Mouse (Mus musculus) granulocyte monocyte progenitor cell, adult 5-6 weeks (primary cell): ENCODE measurements at regions not wholly inside any gene's neighbourhood (a gene's known extent, or its start where the extent isn't known, plus 50 kb on each side); places are given as distances from the start of the nearest gene placed in this dataset.

ENCODE experiments used
- ATAC-seq: replicated peaks from 2 replicates; pipeline ENCODE4 v1.8.0; 2016; ENCODE audit warnings: mild to moderate bottlenecking, moderate TSS enrichment, inconsistent platforms; ENCODE audit not compliant: poor library complexity, severe bottlenecking

DNA sequence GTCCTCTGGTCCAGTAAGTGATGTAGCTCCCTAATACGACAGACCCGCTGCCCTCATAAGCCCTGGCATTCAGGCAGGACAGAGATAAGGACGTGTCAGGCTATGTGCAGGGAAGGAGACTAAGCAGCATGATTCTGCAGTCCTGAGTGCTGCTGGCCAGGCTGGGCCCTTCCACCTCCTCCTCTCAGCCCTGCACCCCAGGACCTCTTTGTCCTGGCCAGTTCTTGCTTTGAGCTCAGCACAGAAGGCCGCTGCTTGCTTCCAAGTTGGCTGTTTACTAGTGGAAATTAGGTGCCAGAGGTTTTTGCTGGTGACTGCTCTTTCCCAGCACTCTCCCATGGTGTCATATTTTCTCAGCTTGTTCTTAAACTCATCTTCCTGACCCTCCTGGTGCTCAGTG, 249.3 kb upstream of the Tnp1 start:
- no peak for ATAC-seq

DNA sequence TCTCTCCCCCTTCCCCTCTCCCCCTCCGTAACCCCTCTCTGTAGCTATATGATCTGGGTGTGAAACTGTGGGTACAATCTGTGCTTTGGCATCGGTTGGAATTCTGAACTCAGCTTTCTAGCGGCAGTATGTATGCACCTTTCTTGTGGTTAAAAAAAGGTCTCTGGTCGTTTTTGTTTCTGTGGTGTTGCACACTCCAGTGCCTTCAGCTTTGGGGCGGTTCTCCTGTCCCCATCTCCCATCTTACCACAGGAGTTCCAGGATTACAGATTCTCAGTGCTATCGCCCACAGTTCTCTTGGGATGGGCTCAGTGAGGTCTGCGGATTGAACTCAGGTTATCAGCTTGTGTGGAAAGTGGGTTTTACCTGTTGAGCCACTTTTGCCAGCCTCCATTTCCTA, 248.5 kb upstream of the Tnp1 start:
- ATAC-seq = no peak

DNA sequence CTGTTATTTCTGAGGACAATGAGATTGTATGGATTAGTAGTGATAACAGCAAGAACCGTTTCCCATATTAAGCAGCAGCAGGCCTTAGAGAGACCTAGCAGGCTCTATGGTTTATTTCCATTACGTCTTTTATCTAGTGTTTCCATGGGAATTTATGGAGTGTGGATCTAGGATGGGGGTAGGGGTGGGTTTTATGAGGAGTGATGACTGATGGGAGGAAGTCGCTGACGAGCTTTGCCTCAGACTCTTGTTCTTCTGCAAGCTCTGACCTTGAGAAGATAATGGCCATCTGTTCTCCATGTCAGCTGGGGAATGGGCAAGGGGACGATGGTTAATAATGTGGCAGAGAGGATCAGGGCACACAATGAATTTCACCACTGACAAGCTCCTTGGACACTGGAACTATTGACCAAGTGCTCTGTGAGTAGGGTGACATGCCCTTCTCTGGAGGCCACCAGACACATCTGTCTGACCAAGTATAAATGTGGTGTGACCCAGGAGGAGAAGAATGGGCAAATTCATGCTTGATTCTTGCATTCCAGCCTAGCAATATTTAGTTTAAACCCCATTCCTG, 243.9 kb upstream of the Tnp1 start:
- ATAC-seq = no peak

DNA sequence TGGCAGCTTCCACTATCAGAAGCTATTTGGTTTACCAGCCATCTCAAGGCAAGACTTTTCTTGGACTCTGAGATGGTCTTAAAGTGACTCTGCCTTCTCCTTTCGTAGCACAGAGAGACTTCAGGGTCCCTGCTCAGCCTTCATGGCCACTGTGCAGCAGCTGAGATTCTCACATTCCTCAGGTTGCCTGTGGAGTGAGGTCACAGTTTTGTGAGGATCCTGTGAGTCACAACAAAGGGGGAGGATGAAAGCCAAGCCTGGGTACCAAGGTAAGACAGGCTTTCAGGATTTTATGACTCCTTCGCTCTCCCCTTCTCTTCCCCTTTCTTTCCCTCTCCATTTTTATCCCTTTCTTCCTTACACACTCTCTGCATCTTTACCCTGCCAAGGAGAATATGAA, 241.6 kb upstream of the Tnp1 start:
- no peak for ATAC-seq

DNA sequence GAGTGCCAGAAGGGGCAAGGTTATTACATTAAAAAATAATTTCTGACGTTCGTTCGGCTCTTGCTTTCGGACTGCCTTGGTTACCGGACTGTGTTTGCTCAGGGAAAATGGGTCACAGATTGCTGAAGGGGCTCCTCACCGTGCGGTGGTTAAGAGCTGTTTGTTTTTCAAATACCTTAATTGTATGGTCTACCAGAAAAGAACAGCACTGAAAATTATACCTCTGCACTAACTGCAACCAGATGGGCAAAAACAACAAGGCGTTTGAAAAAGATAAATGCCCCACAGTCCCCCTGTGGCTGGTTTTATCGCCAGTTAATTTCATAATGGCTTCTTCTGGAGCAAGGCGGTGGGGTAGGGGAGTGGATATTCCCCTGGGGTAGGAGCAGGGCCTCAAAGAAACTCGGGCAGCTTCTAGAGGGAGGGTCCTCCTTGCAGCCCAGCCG, 236.2 kb upstream of the Tnp1 start:
- ATAC-seq = no peak

DNA sequence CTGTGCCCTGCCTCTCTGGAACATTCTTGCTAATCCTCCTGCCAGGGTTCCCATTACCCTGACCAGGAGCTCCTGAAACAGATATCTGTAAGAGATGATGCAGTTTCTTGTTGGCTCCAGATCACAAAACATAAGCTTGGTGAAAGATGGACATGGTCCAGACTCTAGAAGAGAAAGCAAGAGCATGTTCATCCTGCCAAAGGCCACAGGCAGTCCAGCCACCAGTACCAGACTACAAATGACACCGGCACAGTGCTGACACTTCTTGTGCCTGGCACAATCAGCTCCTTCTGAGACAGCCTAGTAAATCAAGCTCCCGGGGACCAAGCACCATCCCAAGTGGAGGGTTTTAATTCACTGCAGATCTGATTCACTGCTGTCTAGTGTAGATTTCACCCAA, 228.3 kb upstream of the Tnp1 start:
- no peak for ATAC-seq

DNA sequence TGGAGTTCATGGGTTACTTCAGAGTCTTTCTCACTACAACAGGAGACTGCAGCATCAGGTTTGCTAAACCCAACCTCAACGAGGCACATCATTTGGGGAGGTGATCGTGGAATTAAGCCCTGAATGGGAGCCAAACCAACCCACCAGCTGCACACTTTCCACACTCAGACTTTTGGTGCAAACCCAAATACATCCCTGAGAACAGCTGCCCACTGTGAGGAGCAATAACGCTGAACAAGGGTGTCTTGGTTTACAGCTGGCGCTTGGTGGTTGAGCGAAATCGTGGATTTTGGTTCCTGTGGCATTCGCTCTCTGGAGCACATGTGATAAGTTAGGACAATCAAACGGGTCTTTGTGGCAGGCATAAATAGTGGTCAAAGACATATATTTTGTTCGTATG, 226.6 kb upstream of the Tnp1 start:
- ATAC-seq = no peak

DNA sequence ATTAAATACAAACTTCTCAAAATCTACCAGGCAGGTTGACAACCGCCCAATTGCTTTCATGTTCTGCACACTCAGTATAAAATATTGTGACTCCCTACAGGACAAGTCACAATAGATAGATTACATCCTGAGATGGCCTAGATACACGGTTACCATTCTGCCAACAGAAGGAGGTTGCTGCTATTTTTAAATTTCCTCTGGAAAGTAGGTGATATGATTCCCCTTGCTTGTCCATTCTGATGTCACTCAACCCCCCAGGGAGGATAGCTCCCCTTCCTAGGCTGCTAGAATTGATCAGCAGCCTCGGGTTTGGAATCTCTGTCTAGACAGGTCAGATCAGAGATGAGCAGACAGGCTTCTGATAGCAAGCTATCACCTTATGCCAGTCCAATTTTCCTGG, 221.2 kb upstream of the Tnp1 start:
- ATAC-seq = no peak

DNA sequence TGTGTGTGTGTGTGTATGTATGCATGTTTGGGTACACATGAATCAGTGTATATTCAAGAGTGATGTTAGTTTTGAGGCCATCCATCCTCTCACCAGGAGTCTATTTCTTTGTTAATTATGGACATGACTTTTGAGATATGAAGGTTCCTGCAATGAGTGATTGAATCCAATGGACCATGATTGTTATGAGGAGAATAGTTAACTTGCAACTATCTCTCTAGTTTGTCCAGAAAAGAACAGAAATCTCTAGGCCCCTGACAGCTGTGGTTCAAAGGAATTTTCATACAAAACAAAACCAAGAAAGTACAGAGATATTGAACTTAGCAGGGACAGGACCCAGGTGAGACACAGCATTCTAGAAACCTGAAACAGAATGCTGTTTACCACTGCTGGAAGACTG, 217.9 kb upstream of the Tnp1 start:
- no peak for ATAC-seq

DNA sequence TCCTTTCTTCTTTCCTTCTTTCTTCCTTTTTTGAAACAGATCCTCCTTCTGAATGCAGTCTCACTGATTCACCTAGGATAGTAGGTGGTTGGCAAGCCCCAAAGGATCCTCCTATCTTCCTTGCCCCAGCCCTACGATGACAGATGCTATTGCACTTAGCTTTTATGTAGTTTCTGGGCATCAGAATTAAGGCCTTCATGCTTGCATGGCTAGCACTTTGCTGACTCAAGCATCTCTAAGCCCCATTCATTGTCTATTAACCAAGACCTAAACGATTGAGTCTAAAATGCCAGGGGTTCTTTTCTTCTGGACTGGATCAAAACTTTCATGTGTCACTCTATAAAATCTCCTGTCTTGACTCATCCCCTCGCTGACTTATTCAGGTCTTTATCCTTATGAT, 217.3 kb upstream of the Tnp1 start:
- no peak for ATAC-seq

DNA sequence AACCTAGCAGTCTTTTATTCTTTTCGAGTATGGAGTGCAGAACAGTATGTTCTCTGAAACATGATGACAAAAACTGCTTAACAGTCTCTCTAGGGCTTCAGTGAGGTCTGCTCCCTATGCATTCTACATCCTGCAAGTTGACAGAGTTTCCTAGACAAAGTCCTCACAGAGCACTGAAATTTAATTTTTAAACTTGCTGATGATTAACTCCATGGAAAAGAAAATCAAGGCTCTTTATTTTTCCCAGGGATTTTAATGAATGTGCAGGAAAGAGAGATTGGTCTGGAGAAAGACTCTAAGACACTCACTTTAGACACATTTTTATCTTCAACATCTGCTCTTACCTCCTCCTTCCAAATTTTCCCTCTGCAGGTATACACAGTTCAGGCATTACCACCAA, 214.9 kb upstream of the Tnp1 start:
- no peak for ATAC-seq

DNA sequence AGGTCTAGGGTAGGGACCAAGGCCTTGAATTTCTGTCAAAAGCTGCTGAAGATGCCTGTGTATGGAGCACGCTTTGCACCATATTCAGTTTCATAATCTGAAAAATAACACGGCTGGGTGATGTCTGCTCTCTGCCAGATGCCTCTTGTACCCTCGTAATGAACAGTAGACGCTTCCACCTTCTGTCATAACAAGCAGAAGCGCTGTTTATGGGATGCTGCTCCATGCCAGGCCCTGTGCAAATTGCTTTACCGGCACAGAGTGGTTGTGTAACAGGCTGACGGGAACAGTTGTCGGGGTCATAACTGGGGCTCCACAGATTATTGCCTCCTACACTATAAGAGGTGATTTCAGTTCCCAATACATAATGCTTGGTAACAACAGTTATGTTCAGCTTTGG, 211.5 kb upstream of the Tnp1 start:
- no peak for ATAC-seq

DNA sequence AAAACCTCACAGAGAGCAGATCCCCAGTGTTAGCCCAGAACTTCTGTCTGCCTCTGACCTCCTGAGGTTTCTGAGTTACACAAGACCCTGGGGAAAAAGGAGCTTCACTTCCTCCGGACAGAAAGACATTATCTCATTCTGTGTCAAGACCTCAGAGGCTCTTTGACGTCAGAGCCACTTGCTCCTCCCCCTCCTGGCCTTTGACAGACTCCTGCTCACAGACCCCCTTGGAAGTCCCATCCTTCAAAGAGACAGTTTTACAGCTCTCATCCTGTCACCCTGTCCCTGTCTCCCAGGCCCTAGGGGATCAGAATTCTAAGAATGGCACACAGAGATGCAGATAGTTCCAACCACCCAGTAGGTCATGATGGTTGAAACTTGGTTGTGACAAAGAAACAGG, 206.2 kb upstream of the Tnp1 start:
- no peak for ATAC-seq

DNA sequence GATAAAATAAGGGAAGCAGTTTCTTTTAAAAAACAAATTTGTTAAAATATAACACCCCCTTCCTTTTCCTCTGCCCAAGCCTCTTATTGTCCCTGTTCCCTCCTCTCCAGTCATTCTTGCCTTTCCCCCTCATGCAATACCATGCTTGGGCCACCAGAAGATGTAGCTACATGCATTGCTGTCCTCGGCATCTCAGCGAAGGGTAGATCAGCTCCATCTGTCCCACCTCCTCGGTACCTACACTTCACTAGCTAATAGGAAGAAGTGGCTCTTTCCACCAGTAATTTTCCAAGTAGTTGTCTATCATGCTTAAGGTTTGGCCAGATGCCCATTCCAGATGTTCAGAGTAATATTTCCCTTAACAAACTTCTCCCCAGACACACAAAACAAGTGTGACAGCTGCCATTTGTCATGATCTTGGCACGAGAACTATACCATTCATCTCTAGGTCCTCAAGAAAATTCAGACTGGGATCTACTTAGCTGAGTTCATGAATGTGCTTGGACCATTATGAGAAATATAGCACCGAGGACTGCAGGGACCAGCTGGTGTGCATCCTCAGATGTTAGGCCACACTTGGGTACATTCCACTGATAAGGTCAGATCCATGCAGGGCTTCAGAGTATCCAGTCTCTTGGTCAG, 198.7 kb upstream of the Tnp1 start:
- no peak for ATAC-seq

DNA sequence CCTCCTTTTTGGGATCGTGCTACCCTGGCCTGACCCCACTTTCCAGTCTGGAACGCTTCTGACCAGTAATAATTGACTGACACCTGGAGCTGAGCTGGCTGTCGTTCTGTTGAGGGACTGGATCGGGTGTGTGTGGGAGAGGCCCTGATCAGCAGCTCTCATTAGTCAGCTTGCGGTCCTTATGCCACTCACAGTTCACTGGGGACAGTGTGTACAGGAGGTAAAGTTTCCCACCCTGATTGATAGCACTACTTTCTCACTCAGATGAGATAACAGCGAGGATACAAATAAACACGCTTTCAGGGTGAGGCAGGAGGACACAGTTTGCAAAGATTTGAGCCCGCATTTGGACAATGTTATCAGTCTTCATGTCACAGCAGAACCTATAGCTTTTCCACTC, 191.7 kb upstream of the Tnp1 start:
- no peak for ATAC-seq

DNA sequence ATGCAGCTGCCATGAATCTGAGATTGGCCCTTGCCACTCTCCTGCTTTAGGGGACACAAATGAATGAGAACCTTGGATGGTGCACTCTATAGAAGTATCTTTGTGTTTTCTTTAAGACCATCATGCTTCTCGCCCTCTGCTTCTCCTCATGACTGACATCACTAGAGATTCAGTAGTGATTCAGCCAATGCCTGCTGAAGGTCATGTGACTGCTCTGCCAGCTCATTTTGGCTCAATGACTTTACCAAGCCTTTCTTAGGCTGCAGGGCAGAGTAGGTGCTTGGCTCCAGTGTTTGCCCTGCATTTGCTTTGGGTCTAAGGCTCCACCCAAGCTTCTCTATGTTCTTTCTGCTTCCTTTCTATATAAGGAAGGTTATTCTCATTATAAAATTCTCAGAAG, 190.1 kb upstream of the Tnp1 start:
- no peak for ATAC-seq

DNA sequence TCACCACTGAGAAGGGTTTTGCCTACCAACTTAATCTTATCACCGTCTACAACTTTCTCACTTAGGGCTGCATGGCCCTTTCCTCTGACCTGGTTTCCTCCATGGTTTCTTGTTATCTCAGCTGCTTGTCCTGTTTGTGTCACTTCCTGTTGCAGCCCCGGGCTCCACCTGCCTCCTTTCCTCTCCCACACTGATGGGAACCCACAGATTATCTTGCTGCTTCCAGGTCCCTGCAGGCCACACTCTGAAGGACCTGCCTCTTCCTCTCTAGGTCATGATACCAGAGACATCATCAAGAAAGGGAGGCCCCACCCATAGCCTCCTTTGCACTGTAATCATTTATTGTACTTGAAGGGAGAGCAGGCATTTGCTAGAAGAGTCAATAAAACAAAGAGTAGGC, 184.4 kb upstream of the Tnp1 start:
- ATAC-seq = no peak

DNA sequence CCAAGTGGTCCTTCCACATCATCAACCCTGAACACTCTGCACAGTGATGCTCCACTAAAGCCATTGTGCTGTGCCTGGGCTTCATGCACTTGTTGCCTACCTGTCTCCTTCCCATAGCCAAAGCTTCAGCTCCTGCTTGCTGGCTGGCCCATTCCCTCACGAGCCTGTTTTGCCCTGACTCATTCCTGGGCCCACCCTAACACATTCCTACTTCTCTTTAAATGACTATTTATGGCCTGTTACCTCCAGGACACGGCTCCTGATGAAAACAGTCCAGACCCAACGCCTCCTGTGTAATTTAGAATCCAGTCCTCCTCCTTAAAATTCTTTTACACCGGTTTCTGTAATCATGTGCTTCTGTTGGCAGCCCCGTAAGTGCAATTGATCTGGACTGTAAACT, 175.1 kb upstream of the Tnp1 start:
- no peak for ATAC-seq

DNA sequence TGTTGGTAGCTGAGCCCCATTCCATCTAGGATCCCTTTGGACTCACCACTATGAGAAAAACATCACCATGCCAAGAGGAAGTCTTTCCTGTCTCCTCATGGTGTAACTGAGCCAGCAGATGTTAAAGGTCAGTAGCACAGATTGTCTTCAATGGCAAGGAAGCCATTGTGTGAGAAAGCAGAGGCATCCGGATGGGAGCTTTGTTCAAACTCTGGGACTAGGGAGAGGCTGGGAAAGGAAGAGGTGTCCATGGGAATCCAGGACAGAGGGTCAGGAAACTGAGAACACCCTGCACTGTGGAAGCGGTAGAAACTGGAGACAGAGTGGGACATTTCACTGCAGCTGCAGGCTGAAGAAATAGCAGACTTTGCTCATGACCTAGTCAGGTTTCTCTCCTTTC, 173.1 kb upstream of the Tnp1 start:
- no peak for ATAC-seq

DNA sequence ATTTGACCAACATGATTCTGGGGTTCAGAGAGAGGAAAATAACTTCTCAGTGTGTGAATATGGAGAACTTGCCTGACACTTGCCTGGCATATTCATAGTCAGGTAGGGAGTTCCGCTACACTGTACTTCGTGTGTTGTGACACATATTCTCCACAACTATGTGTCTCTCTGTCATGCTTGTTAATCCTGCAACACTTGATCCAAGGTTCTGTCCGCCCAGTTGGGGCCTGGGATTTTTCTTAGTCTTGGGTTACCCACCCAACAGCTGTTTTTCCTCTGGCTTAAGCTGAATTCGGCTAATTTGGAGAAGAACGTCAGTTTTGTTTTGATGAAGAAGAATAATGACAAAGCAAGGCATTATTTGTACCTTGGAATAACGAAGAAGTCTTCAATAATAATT, 168.8 kb upstream of the Tnp1 start:
- no peak for ATAC-seq

DNA sequence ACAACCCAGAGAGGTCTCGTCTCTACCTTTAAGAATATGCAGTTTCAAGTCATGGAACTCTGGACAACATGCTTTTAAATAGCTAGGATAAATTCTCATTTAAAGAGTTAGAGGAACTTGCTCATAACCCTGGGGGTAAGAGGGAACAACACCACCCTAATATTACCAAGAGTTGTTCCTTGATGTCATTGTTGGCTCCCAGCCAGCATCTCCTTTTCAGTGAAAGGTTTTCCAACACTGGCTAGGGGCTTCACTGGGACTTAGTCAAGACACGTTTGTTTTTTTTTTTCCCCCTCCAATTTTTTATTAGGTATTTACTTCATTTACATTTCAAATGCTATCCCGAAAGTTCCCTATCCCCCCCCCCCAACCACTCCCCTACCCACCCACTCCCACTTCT, 163.1 kb upstream of the Tnp1 start:
- no peak for ATAC-seq

DNA sequence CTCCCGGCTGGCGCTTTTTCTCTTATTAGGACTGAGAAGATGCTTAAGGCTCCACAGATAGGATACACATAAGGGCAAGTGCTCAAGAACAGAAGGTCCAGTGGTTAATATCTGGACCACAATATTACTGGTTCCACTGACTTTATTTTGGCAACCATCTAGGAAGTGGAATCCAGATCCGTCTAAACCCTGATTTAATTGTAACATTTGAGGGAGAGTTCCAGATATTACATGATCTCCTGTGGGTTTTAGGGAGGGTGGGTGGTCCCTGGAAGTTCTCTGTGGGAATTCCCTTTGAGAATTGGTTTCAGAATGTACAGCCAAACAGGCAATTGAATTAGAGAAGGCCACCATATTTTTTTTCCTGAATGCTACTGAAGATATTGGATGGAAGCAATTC, 161.4 kb upstream of the Tnp1 start:
- no peak for ATAC-seq

DNA sequence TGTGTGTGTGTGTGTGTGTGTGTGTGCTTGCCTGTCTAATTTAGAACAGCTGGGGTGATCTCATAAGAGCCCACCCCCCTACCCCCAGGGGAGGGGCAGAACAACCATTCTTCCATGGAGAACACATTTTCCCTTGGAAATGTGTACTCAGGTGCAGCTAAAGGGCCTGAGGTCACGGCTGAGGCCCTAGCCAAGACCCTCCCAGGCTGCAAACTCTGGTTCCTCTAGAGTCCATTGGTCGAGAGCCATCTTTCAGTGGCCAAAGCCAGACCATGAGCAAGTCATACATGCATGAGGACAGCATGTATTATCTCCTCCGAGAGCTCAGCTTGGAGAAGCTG, 154.9 kb upstream of the Tnp1 start:
- no peak for ATAC-seq
